7 mouse cellular contexts compared by ENCODE assay signal in genomic region chr2:69015822-69016221, GRCm38 (mm10).
"Had no signal": no experiment of that assay in that cellular context is flagged by ENCODE, and none has a peak within 500 bp of the region (broad histone marks: within the 10 kb centered on the region; RNA-seq: fewer than 3 reads in every experiment).

No protein-coding gene starts in this region.

- H3K4me3 ChIP-seq: limb, embryonic 15.5 days; midbrain, embryonic 12.5 days had no signal

- H3K36me3 ChIP-seq: limb, embryonic 15.5 days; midbrain, embryonic 12.5 days had no signal

- H3K9ac ChIP-seq: limb, embryonic 15.5 days; liver, embryonic 14.5 days; midbrain, embryonic 12.5 days had no signal

- H3K27me3 ChIP-seq: limb, embryonic 15.5 days; midbrain, embryonic 12.5 days had no signal

- H3K27ac ChIP-seq: kidney, postnatal 0 days; limb, embryonic 15.5 days; liver, embryonic 14.5 days; midbrain, embryonic 12.5 days; stomach, postnatal 0 days had no signal

- H3K4me2 ChIP-seq: limb, embryonic 15.5 days; midbrain, embryonic 12.5 days had no signal

- DNase-seq: kidney, adult 9 months; thymus, postnatal 4 days had no signal

- H3K9me3 ChIP-seq: limb, embryonic 15.5 days; midbrain, embryonic 12.5 days had no signal
